Mouse (Mus musculus): ENCODE measurements at regions not wholly inside any gene's neighbourhood (a gene's known extent, or its start where the extent isn't known, plus 50 kb on each side); places are given as distances from the start of the nearest gene placed in this dataset.

GRCm38 (mm10) chr14:48942882-48943281 is 123.0 kb upstream of the Ap5m1 start:
- peak; percentile 86 for ATAC-seq
- H3K9me3 ChIP-seq (ENCODE audit: control insufficient read depth, low read length), result no peaks in the 10 kb centered on the region
- no peaks in the 10 kb centered on the region for H3K27me3 ChIP-seq (replicated peaks; ENCODE audit: control insufficient read depth, insufficient read depth, low read length)
- WGBS, result 30% methylated on average over 10 of the region's 10 CpGs
- peak overlapping the region; percentile 36 for H3K4me2 ChIP-seq (ENCODE audit: low read length)
- H3K9ac ChIP-seq (ENCODE audit: low read depth, low read length), result no peak overlapping the region
- no peaks in the 10 kb centered on the region for H3K36me3 ChIP-seq (ENCODE audit: control insufficient read depth, insufficient read depth, low read length)
- peaks cover 9% of the 10 kb centered on the region for H3K4me1 ChIP-seq (ENCODE audit: control insufficient read depth, insufficient read depth, low read depth, low read length)
- no peak overlapping the region for H3K4me3 ChIP-seq (ENCODE audit: low read length)
- H3K27ac ChIP-seq (ENCODE audit: low read depth, low read length), result 0 out of 2 replicates have a peak overlapping the region, but pooled peaks have one; percentile 7

GRCm38 (mm10) chr14:48930886-48931285 is 135.0 kb upstream of the Ap5m1 start:
- peak; percentile 94 for ATAC-seq
- Histone ChIP-seq H3K4me2 (ENCODE audit: low read length) (no peak overlapping the region), H3K9me3 (ENCODE audit: control insufficient read depth, low read length) (no peaks in the 10 kb centered on the region), H3K27ac (ENCODE audit: low read depth, low read length) (no peak overlapping the region), H3K36me3 (ENCODE audit: control insufficient read depth, insufficient read depth, low read length) (no peaks in the 10 kb centered on the region), H3K4me1 (ENCODE audit: control insufficient read depth, insufficient read depth, low read depth, low read length) (no peaks in the 10 kb centered on the region; the same call in 1 of the 2 replicates), H3K9ac (ENCODE audit: low read depth, low read length) (no peak overlapping the region), H3K27me3 (replicated peaks; ENCODE audit: control insufficient read depth, insufficient read depth, low read length) (no peaks in the 10 kb centered on the region), H3K4me3 (ENCODE audit: low read length) (no peak overlapping the region)
- WGBS, result 54% methylated on average over 9 of the region's 9 CpGs

GRCm38 (mm10) chr14:48925870-48926269 is 140.0 kb upstream of the Ap5m1 start:
- ATAC-seq, result no peak
- H3K36me3 ChIP-seq (ENCODE audit: control insufficient read depth, insufficient read depth, low read length), result no peaks in the 10 kb centered on the region
- no peaks in the 10 kb centered on the region for H3K27me3 ChIP-seq (replicated peaks; ENCODE audit: control insufficient read depth, insufficient read depth, low read length)
- H3K9me3 ChIP-seq (ENCODE audit: control insufficient read depth, low read length), result no peaks in the 10 kb centered on the region
- 73% methylated on average over 1 of the region's 1 CpGs for WGBS
- no peak overlapping the region for H3K4me3 ChIP-seq (ENCODE audit: low read length)
- H3K9ac ChIP-seq (ENCODE audit: low read depth, low read length), result no peak overlapping the region
- no peak overlapping the region for H3K27ac ChIP-seq (ENCODE audit: low read depth, low read length)
- no peak overlapping the region for H3K4me2 ChIP-seq (ENCODE audit: low read length)
- no peaks in the 10 kb centered on the region for H3K4me1 ChIP-seq (ENCODE audit: control insufficient read depth, insufficient read depth, low read depth, low read length)

GRCm38 (mm10) chr14:48909420-48909819 is 156.5 kb upstream of the Ap5m1 start:
- WGBS, result 54% methylated on average over 13 of the region's 13 CpGs
- Histone ChIP-seq H3K4me3 (ENCODE audit: low read length) (no peak overlapping the region), H3K4me2 (ENCODE audit: low read length) (no peak overlapping the region), H3K27me3 (replicated peaks; ENCODE audit: control insufficient read depth, insufficient read depth, low read length) (no peaks in the 10 kb centered on the region), H3K9me3 (ENCODE audit: control insufficient read depth, low read length) (no peaks in the 10 kb centered on the region), H3K4me1 (ENCODE audit: control insufficient read depth, insufficient read depth, low read depth, low read length) (peaks cover 6% of the 10 kb centered on the region), H3K27ac (ENCODE audit: low read depth, low read length) (no peak overlapping the region), H3K9ac (ENCODE audit: low read depth, low read length) (no peak overlapping the region), H3K36me3 (ENCODE audit: control insufficient read depth, insufficient read depth, low read length) (no peaks in the 10 kb centered on the region)
- 0 out of 2 replicates have a peak, but pooled peaks have one; percentile 28 for ATAC-seq

- Histone ChIP-seq H3K4me1 (ENCODE audit: control insufficient read depth, insufficient read depth, low read depth, low read length) (peaks cover 8% of the 10 kb centered on the region), H3K27ac (ENCODE audit: low read depth, low read length) (peak overlapping the region; percentile 37), H3K9ac (ENCODE audit: low read depth, low read length) (no peak overlapping the region), H3K4me3 (ENCODE audit: low read length) (no peak overlapping the region), H3K27me3 (replicated peaks; ENCODE audit: control insufficient read depth, insufficient read depth, low read length) (no peaks in the 10 kb centered on the region), H3K36me3 (ENCODE audit: control insufficient read depth, insufficient read depth, low read length) (no peaks in the 10 kb centered on the region), H3K9me3 (ENCODE audit: control insufficient read depth, low read length) (no peaks in the 10 kb centered on the region), H3K4me2 (ENCODE audit: low read length) (no peak overlapping the region; the same call in 1 of the 2 replicates)
- ATAC-seq, result peak; percentile 75
- WGBS, result 54% methylated on average over 14 of the region's 14 CpGs
Observed at GRCm38 (mm10) chr14:48907991-48908698, 157.8 kb upstream of the Ap5m1 start.

- H3K36me3 ChIP-seq (ENCODE audit: control insufficient read depth, insufficient read depth, low read length), result no peaks in the 10 kb centered on the region
- peak; percentile 81 for ATAC-seq
- H3K4me3 ChIP-seq (ENCODE audit: low read length), result no peak overlapping the region
Observed at GRCm38 (mm10) chr14:48907403-48907973, 158.4 kb upstream of the Ap5m1 start.

GRCm38 (mm10) chr14:48906956-48907355 is 158.9 kb upstream of the Ap5m1 start:
- H3K27ac ChIP-seq (ENCODE audit: low read depth, low read length), result no peak overlapping the region; the same call in 1 of the 2 replicates
- peaks cover 8% of the 10 kb centered on the region for H3K4me1 ChIP-seq (ENCODE audit: control insufficient read depth, insufficient read depth, low read depth, low read length)
- H3K36me3 ChIP-seq (ENCODE audit: control insufficient read depth, insufficient read depth, low read length), result no peaks in the 10 kb centered on the region
- no peak overlapping the region for H3K9ac ChIP-seq (ENCODE audit: low read depth, low read length)
- H3K9me3 ChIP-seq (ENCODE audit: control insufficient read depth, low read length), result no peaks in the 10 kb centered on the region
- H3K27me3 ChIP-seq (replicated peaks; ENCODE audit: control insufficient read depth, insufficient read depth, low read length), result no peaks in the 10 kb centered on the region
- 81% methylated on average over 1 of the region's 1 CpGs for WGBS
- no peak overlapping the region for H3K4me2 ChIP-seq (ENCODE audit: low read length)
- ATAC-seq, result no peak
- no peak overlapping the region for H3K4me3 ChIP-seq (ENCODE audit: low read length)

More at GRCm38 (mm10) chr14:48907403-48907973, 158.4 kb upstream of the Ap5m1 start:
- Histone ChIP-seq H3K27me3 (replicated peaks; ENCODE audit: control insufficient read depth, insufficient read depth, low read length) (no peaks in the 10 kb centered on the region), H3K4me2 (ENCODE audit: low read length) (no peak overlapping the region), H3K9ac (ENCODE audit: low read depth, low read length) (no peak overlapping the region), H3K9me3 (ENCODE audit: control insufficient read depth, low read length) (no peaks in the 10 kb centered on the region), H3K27ac (ENCODE audit: low read depth, low read length) (peak overlapping the region; percentile 37), H3K4me1 (ENCODE audit: control insufficient read depth, insufficient read depth, low read depth, low read length) (peaks cover 8% of the 10 kb centered on the region)
- 49% methylated on average over 6 of the region's 6 CpGs for WGBS

GRCm38 (mm10) chr14:48904576-48904975 is 161.3 kb upstream of the Ap5m1 start:
- ATAC-seq, result no peak
- H3K4me3 ChIP-seq (ENCODE audit: low read length), result no peak overlapping the region
- H3K4me1 ChIP-seq (ENCODE audit: control insufficient read depth, insufficient read depth, low read depth, low read length), result peaks cover 7% of the 10 kb centered on the region
- no peak overlapping the region for H3K27ac ChIP-seq (ENCODE audit: low read depth, low read length)
- no peak overlapping the region for H3K9ac ChIP-seq (ENCODE audit: low read depth, low read length)
- WGBS, result 65% methylated on average over 1 of the region's 1 CpGs
- H3K27me3 ChIP-seq (replicated peaks; ENCODE audit: control insufficient read depth, insufficient read depth, low read length), result no peaks in the 10 kb centered on the region
- H3K9me3 ChIP-seq (ENCODE audit: control insufficient read depth, low read length), result no peaks in the 10 kb centered on the region
- no peak overlapping the region for H3K4me2 ChIP-seq (ENCODE audit: low read length)
- H3K36me3 ChIP-seq (ENCODE audit: control insufficient read depth, insufficient read depth, low read length), result no peaks in the 10 kb centered on the region

- no peaks in the 10 kb centered on the region for H3K9me3 ChIP-seq (ENCODE audit: control insufficient read depth, low read length)
- H3K27me3 ChIP-seq (replicated peaks; ENCODE audit: control insufficient read depth, insufficient read depth, low read length), result no peaks in the 10 kb centered on the region
- 0 out of 2 replicates have a peak, but pooled peaks cover 2% of the 10 kb centered on the region for H3K4me1 ChIP-seq (ENCODE audit: control insufficient read depth, insufficient read depth, low read depth, low read length)
- H3K27ac ChIP-seq (ENCODE audit: low read depth, low read length), result no peak overlapping the region
- 29% methylated on average over 5 of the region's 5 CpGs for WGBS
- H3K4me2 ChIP-seq (ENCODE audit: low read length), result no peak overlapping the region
- no peak overlapping the region; the same call in 1 of the 2 replicates for H3K9ac ChIP-seq (ENCODE audit: low read depth, low read length)
- peak; percentile 56 for ATAC-seq
- no peaks in the 10 kb centered on the region for H3K36me3 ChIP-seq (ENCODE audit: control insufficient read depth, insufficient read depth, low read length)
- no peak overlapping the region for H3K4me3 ChIP-seq (ENCODE audit: low read length)
Observed at GRCm38 (mm10) chr14:48903526-48903925, 162.4 kb upstream of the Ap5m1 start.
